Mouse (Mus musculus) cerebellum, adult 2 months (tissue): ENCODE measurements at regions not wholly inside any gene's neighbourhood (a gene's known extent, or its start where the extent isn't known, plus 50 kb on each side); places are given as distances from the start of the nearest gene placed in this dataset.

Source experiments
- CTCF ChIP-seq: fragments of 200-500 bp; IDR thresholded peaks from 2 replicates; pipeline ENCODE4 v1.5.1; 2011; ENCODE audit warnings: low read depth, mild to moderate bottlenecking, control low read depth, low read length, moderate library complexity, borderline replicate concordance; ENCODE audit not compliant: insufficient read depth
- POLR2A ChIP-seq: fragments of 200-500 bp; IDR thresholded peaks from 2 replicates; pipeline ENCODE4 v1.6.1; 2011; ENCODE audit warnings: low read length, control low read depth, borderline replicate concordance; ENCODE audit not compliant: insufficient read depth

GRCm38 (mm10) chr19:54731315-54731714 lies 395.7 kb downstream of the Gpam start:
- TF ChIP-seq CTCF (no peak), POLR2A (no peak)
